Mouse (Mus musculus) cerebellum, adult 18-20 months (tissue): ENCODE results near the gene Dusp13.

Experiments
- DNase-seq, 2 experiments: peaks; one replicate each; pipeline ENCODE4 v3.0.0; 2021

Gene Dusp13

GRCm38 (mm10) chr14:21746846-21747245 is 4.1 kb downstream of the Dusp13 start:
- DNase-seq: no peak

- DNase-seq: no peak
These were observed 4.7 kb downstream of the Dusp13 start for GRCm38 (mm10) chr14:21746251-21746650.

- DNase-seq: no peak
These were observed 5.8 kb downstream of the Dusp13 start for GRCm38 (mm10) chr14:21745149-21745548.

- no peak for DNase-seq
These were observed 6.8 kb downstream of the Dusp13 start for GRCm38 (mm10) chr14:21744169-21744568.

GRCm38 (mm10) chr14:21742441-21742840 is 8.5 kb downstream of the Dusp13 start:
- DNase-seq: no peak

GRCm38 (mm10) chr14:21741786-21742185 is 9.2 kb downstream of the Dusp13 start:
- peak; percentile 71 to 85 for DNase-seq

GRCm38 (mm10) chr14:21741314-21741713 is 9.7 kb downstream of the Dusp13 start:
- no peak for DNase-seq

- DNase-seq: no peak
These were observed 10.6 kb downstream of the Dusp13 start for GRCm38 (mm10) chr14:21740345-21740744.

GRCm38 (mm10) chr14:21733131-21733905 is 17.7 kb downstream of the Dusp13 start:
- no peak for DNase-seq

- no peak for DNase-seq
These were observed 21.0 kb downstream of the Dusp13 start for GRCm38 (mm10) chr14:21729936-21730335.

- DNase-seq: no peak
These were observed 21.8 kb downstream of the Dusp13 start for GRCm38 (mm10) chr14:21729031-21729732.

- no peak for DNase-seq
These were observed 28.8 kb downstream of the Dusp13 start for GRCm38 (mm10) chr14:21722021-21722698.

- DNase-seq: no peak
These were observed 30.4 kb downstream of the Dusp13 start for GRCm38 (mm10) chr14:21720430-21721205.

- no peak for DNase-seq
These were observed 31.2 kb downstream of the Dusp13 start for GRCm38 (mm10) chr14:21719646-21720383.

GRCm38 (mm10) chr14:21714486-21714885 is 36.5 kb downstream of the Dusp13 start, which contains the start of gene Dupd1:
Dupd1 (minus strand) TSS chr14:21714576.
- DNase-seq: no peak

GRCm38 (mm10) chr14:21711231-21711630 is 39.8 kb downstream of the Dusp13 start:
- no peak for DNase-seq

- no peak for DNase-seq
These were observed 41.4 kb downstream of the Dusp13 start for GRCm38 (mm10) chr14:21709545-21709944.

- DNase-seq: no peak
These were observed 44.0 kb downstream of the Dusp13 start for GRCm38 (mm10) chr14:21706759-21707571.

- DNase-seq: no peak
These were observed 45.5 kb downstream of the Dusp13 start for GRCm38 (mm10) chr14:21705462-21705861.

- DNase-seq: no peak
These were observed 47.7 kb downstream of the Dusp13 start for GRCm38 (mm10) chr14:21703255-21703654.

GRCm38 (mm10) chr14:21702691-21703090 is 48.3 kb downstream of the Dusp13 start:
- no peak for DNase-seq
